Mouse (Mus musculus): ENCODE results near the gene Samd4b.

GRCm38 (mm10) chr7:28382981-28383396 lies 215.0 kb downstream of the Samd4b start:
- TF ChIP-seq CTCF (conservative IDR thresholded peaks at IDR 0.05; ENCODE audit: low read length) (no peak), POU5F1 (IDR thresholded peaks at IDR 0.05; ENCODE audit: borderline replicate concordance, low read length) (no peak)

All from E14TG2a.4 (cell line).